Mouse (Mus musculus) CD4-positive helper T cell, adult 2 months (primary cell): ENCODE measurements at regions not wholly inside any gene's neighbourhood (a gene's known extent, or its start where the extent isn't known, plus 50 kb on each side); places are given as distances from the start of the nearest gene placed in this dataset.

Source experiments
- DNase-seq: peaks from one replicate; pipeline ENCODE4 v3.0.0-alpha.2; 2012; ENCODE audit warnings: low read depth, missing footprints, low spot score

DNA sequence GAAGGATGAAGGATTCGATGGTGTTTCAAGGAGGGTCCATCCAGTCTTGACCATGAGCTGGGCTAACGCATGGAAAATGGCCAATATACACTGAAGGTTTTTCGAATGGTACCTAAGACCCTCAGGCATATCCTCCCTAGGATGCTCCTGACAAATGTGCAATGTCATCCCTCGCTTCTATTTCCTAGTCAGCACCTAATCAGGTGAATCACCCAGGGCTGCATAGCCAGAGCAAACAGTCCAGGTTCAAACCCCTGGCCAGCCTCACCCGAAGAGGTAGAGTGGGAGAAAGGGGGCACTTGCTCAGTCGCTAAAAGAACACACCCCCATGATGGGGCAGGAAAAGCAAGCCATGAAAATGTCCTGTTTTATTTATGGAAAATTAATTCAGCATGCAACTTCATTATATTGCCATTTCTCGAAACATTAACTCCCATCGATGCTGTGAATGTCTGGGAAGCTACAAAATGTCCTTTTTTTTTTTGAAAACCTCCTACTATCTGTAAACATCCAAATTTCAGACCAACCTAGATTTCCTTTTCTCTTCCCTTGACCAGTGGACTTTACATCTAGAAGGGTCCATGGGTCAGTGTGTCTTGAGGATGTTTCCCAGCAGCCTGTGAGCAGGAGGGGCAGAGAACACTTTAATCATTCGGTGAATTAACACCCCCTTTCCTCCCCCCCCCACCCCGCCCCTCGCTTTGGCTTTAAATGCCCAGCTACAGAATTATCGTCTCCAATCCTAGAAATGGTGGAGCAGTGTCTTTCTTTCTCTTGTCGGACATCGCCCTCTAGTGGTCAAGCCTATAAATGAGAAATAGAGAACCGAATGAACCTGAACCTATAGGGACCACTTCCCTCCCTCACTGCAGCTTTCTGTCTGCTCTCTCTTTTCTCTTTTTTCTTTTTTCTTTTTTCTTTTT, 68.8 kb upstream of the Il12b start:
- DNase-seq: peak; percentile 59

- no peak for DNase-seq
Measured at GRCm38 (mm10) chr11:44331774-44332129, 68.1 kb upstream of the Il12b start.

- no peak for DNase-seq
Measured at GRCm38 (mm10) chr11:44340531-44340930, 59.3 kb upstream of the Il12b start.

DNA sequence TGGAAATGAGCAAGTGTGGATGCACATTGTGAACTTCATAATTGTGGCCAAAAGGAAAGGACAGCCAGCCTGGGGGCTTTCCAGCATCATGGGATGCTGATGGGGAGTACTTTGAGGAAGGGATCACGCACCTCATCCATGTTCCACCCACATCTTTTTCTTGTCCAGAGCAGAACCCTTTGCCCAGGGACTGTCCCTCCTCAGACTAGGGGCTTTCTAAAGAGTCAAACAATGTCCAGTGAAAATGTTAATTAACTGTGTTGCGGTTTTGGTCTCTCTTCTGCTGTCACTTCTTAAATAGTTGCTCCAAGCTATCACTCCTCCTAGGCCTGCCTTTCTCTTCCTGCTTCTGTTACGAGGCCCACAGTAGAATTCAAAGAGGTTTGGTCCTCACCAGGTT, 51.6 kb upstream of the Il12b start:
- DNase-seq: no peak

- DNase-seq: no peak
Measured at GRCm38 (mm10) chr11:44349546-44349945, 50.3 kb upstream of the Il12b start.
